Mouse (Mus musculus): ENCODE results near the gene Vmn2r92.
"Not testable (repeated sequence)": the region's sequence is repeated elsewhere in the genome, so short reads cannot be mapped to it uniquely, and the experiment has no call there.

Vmn2r92 gene

GRCm38 (mm10) chr17:18151587-18151986 lies at the start of gene Vmn2r92:
Vmn2r92 (plus strand) TSS chr17:18151887.
- not testable (repeated sequence) for DNase-seq (ENCODE audit: low spot score in 2 of 2)

- DNase-seq (ENCODE audit: low spot score in 2 of 2): not testable (repeated sequence)
Observed at GRCm38 (mm10) chr17:18102265-18102664, 49.4 kb upstream of the Vmn2r92 start.

GRCm38 (mm10) chr17:18161194-18161593 lies 9.5 kb downstream of the Vmn2r92 start:
- DNase-seq (ENCODE audit: low spot score in 2 of 2): not testable (repeated sequence)

GRCm38 (mm10) chr17:18189732-18190131 lies 38.0 kb downstream of the Vmn2r92 start:
- no peak for DNase-seq (ENCODE audit: low spot score in 2 of 2)

- DNase-seq (ENCODE audit: low spot score in 2 of 2): no peak
Observed at GRCm38 (mm10) chr17:18221300-18221699, 69.6 kb downstream of the Vmn2r92 start.

GRCm38 (mm10) chr17:18231996-18232395 lies 80.3 kb downstream of the Vmn2r92 start:
- no peak for DNase-seq (ENCODE audit: low spot score in 2 of 2)

GRCm38 (mm10) chr17:18236931-18237330 lies 85.2 kb downstream of the Vmn2r92 start:
- no peak for DNase-seq (ENCODE audit: low spot score in 2 of 2)
